Mouse (Mus musculus) CH12.LX (cell line): ENCODE results near the gene Olfr157.

ENCODE experiments used
- BHLHE40 ChIP-seq: IDR thresholded peaks from 2 replicates; pipeline ENCODE4 v1.6.1; 2011; ENCODE audit warnings: mild to moderate bottlenecking, low read depth, low read length, improper control_type of control experiment
- CTCF ChIP-seq, 2 experiments: IDR thresholded peaks in 1 of 2; conservative IDR thresholded peaks in 1 of 2; 2 replicates each; pipeline ENCODE4 v1.5.1; 2011 to 2012; ENCODE audit warnings: low read depth in 2 of 2, low read length in 2 of 2, improper control_type of control experiment in 1 of 2, inconsistent platforms in 1 of 2, mild to moderate bottlenecking in 1 of 2, moderate library complexity in 1 of 2
- EP300 ChIP-seq: IDR thresholded peaks from 2 replicates; pipeline ENCODE4 v1.6.1; 2011; ENCODE audit warnings: low read length, improper control_type of control experiment
- GABPA ChIP-seq: IDR thresholded peaks from 2 replicates; pipeline ENCODE4 v1.6.1; 2012; ENCODE audit warnings: low read depth, low read length, improper control_type of control experiment, inconsistent platforms; ENCODE audit not compliant: insufficient replicate concordance
- IRF4 ChIP-seq: IDR thresholded peaks from 2 replicates; pipeline ENCODE4 v1.6.1; 2014; ENCODE audit warnings: low read depth, mild to moderate bottlenecking, inconsistent platforms, low read length, improper control_type of control experiment
- MAFK ChIP-seq: IDR thresholded peaks from 2 replicates; pipeline ENCODE4 v1.6.1; 2011; ENCODE audit warnings: low read length, improper control_type of control experiment; ENCODE audit not compliant: insufficient replicate concordance
- MAX ChIP-seq: IDR thresholded peaks from 2 replicates; pipeline ENCODE4 v1.6.1; 2011; ENCODE audit warnings: low read length, improper control_type of control experiment
- POLR2A ChIP-seq: IDR thresholded peaks from 2 replicates; pipeline ENCODE4 v1.6.1; 2011; ENCODE audit warnings: low read depth, mild to moderate bottlenecking, improper control_type of control experiment, low read length
- TCF12 ChIP-seq: IDR thresholded peaks from 2 replicates; pipeline ENCODE4 v1.6.1; 2014; ENCODE audit warnings: low read depth, mild to moderate bottlenecking, inconsistent platforms, low read length, improper control_type of control experiment
- USF2 ChIP-seq: conservative IDR thresholded peaks from 2 replicates; pipeline ENCODE4 v1.6.1; 2011; ENCODE audit warnings: low read depth, low read length, improper control_type of control experiment
- ZMIZ1 ChIP-seq: IDR thresholded peaks from 2 replicates; pipeline ENCODE4 v1.6.1; 2012; ENCODE audit warnings: low read depth, mild to moderate bottlenecking, inconsistent platforms, low read length, improper control_type of control experiment

DNA sequence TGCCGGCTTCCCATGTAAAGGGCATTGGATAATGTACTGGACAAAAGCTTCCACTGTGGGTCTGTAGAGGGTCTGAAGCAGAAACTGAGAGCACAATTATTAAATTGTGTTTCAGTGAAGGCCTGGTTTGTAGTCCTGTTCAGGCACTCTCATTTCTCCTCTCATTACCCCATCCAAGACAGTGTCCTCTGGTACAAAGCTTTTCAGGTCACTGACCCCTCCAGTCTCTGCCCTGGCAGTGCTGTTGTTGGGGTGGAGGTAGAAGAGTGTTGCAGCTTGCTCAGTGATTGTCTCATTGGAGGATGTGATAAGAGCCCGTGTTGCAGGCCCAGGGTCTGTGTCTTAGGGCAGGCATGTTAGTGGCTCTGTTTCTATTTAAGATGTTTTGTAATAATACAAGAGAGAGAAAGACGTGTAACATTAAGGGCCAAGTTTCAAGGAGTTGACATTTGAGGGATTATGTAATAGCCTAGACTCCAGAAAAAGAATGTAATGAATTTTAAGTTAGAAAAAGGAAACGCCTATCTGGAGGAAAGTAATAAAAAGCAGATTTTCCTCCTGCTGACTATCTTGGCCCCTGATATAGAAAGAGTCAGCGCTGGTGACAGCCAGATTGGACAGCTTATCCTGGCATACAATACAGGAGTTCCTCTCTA lies 38.2 kb upstream of the Olfr157 start:
- TF ChIP-seq GABPA (no peak), BHLHE40 (no peak), TCF12 (no peak), MAX (no peak), CTCF (conservative IDR thresholded peaks at IDR 0.05 in 1 of 2, IDR thresholded peaks at IDR 0.05 in 1 of 2; ENCODE audit: low read depth in 2 of 2, low read length in 2 of 2) (no peak), USF2 (no peak), ZMIZ1 (no peak), POLR2A (no peak), MAFK (no peak), EP300 (no peak), IRF4 (no peak)
